Comparison of ENCODE assay signal across 8 mouse cellular contexts in the genomic region with DNA sequence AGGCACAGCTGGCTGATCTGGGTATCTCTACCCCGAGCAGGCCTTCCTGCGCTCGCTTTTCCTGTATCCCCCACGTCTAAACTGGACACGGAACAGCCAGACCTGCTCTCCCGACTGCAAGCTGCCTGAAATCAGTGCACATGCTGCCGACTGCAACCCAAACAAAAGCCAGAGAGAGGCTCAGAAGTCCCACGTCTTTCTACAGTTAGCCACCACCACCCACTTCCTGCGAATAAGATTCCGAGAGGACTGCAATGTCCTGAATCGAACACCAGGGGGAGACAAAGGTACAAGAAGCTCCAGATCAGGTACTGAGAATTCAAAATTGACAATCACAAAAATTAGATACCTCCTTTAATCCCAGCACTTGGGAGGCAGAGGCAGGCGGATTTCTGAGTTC. TPM values are rescaled to one million over a fixed set of nuclear protein-coding genes. Genes with fewer than 3 reads are reported as not detected.
A peak's percentile ranks its signal among the peaks of the same experiment; 100 is the strongest.
DNase-seq lines count a peak whose midpoint lies in the region; ATAC-seq and TF ChIP-seq lines count a peak whose summit lies in the region.

No protein-coding gene starts in this region.

- WGBS in hindbrain, postnatal 0 days = 26% methylated on average over 12 of the region's 12 CpGs

- H3K4me1 ChIP-seq in hindbrain, postnatal 0 days (ENCODE audit: insufficient read depth, low read length) = no peaks in the 10 kb centered on the region

- H3K9ac ChIP-seq in hindbrain, postnatal 0 days (replicated peaks; ENCODE audit: low read length) = no peak overlapping the region

- intact Hi-C loops in left cerebral cortex, adult 2 months (cut with DNase I) = loop anchor here (5.0 kb wide), 1 partner anchor 92 kb away; no protein-coding TSS in a partner anchor

- no peaks in the 10 kb centered on the region for H3K36me3 ChIP-seq in hindbrain, postnatal 0 days (ENCODE audit: insufficient read depth, low read length)

- 0 out of 2 replicates have a peak, but pooled peaks have one; percentile 11 for ATAC-seq in hindbrain, postnatal 0 days

- DNase-seq in R1 (ENCODE audit: low read depth, low spot score) = peak; percentile 88
- DNase-seq in cerebellum, adult 18-20 months = peak; percentile 74 to 75
- peak; percentile 69 to 70 for DNase-seq in frontal cortex, postnatal 25 days (ENCODE audit: low spot score in 2 of 2)
- peak; percentile 78 for DNase-seq in hindbrain, postnatal 0 days (ENCODE audit: low spot score)
- peak; percentile 70 to 78 for DNase-seq in left cerebral cortex, adult 2 months (ENCODE audit: extremely low spot score in 1 of 2, low spot score in 2 of 2)
- DNase-seq in lung, postnatal 4 days = peak; percentile 37 to 79
- DNase-seq in right cerebral cortex, postnatal 10 days (ENCODE audit: low spot score in 2 of 2) = peak; percentile 83 to 86
- peak; percentile 34 to 74 for DNase-seq in urinary bladder, postnatal 4 days (ENCODE audit: low spot score in 2 of 2)

- no peaks in the 10 kb centered on the region for H3K27me3 ChIP-seq in hindbrain, postnatal 0 days (ENCODE audit: insufficient read depth, low read length)

- H3K4me3 ChIP-seq in hindbrain, postnatal 0 days (ENCODE audit: low read length) = no peak overlapping the region
- H3K4me3 ChIP-seq in left cerebral cortex, adult 2 months = no peak overlapping the region; the same call in 1 of the 2 replicates

- TF ChIP-seq CTCF in hindbrain, postnatal 0 days (IDR thresholded peaks at IDR 0.05; ENCODE audit: low read depth) = peak; percentile 88
- peak; percentile 91 for TF ChIP-seq CTCF in left cerebral cortex, adult 2 months (IDR thresholded peaks at IDR 0.05)

- H3K4me2 ChIP-seq in hindbrain, postnatal 0 days (ENCODE audit: low read depth, low read length) = no peak overlapping the region

- no peaks in the 10 kb centered on the region for H3K9me3 ChIP-seq in hindbrain, postnatal 0 days (ENCODE audit: low read length)

- no peak overlapping the region for H3K27ac ChIP-seq in hindbrain, postnatal 0 days
- no peak overlapping the region for H3K27ac ChIP-seq in left cerebral cortex, adult 2 months

RNA-seq across cellular contexts. Expression of a gene that starts 13.8 kb away (rescaled TPM):
- 31.8 and 42.8 TPM in 2 replicates for total RNA-seq in hindbrain, postnatal 0 days (2014; rRNA removed)
- 38.0 and 42.9 TPM in 2 replicates for polyA plus RNA-seq in hindbrain, postnatal 0 days (2015; fragmentation: Nextera tagmentation; extraction: Ambion mirVana)
- 10 to 100 TPM; 25.6 to 27.2 TPM for total RNA-seq in left cerebral cortex, adult 2 months (2021)

RNA-seq across cellular contexts. Expression of a gene that starts 13.8 kb away (rescaled TPM):
- 11.8 and 12.4 TPM in 2 replicates for total RNA-seq in hindbrain, postnatal 0 days (2014; rRNA removed)
- polyA plus RNA-seq in hindbrain, postnatal 0 days (2015; fragmentation: Nextera tagmentation; extraction: Ambion mirVana) = 9.4 and 11.2 TPM in 2 replicates
- 10 to 100 TPM; 30.4 to 31.6 TPM for total RNA-seq in left cerebral cortex, adult 2 months (2021)
